Mouse (Mus musculus) cerebellum, adult 11-12 months (tissue): ENCODE data around the gene Il31ra.

ENCODE experiments used
- DNase-seq: peaks from one replicate; pipeline ENCODE4 v3.0.0; 2022

The Il31ra gene

GRCm38 (mm10) chr13:112556501-112556900 is 37.7 kb downstream of the Il31ra start:
- DNase-seq: no peak

DNA sequence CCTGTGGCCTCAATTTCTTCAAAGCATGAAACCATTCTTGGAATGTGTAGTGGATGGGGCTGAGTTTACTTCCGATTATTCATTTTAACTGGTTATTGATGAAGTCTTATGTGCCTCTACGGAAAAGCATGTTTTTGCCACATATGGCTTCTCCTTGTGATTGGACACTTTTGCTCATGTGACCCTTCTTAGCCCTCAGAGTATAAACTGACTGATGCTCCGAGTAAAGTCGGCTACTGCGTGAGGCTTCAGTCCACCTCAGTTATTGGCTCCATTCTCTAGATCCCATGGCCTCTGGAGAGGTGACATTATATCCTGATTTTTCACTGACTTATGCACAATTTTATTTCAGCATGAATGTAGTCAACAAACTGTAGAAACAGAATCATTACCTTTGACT is 40.9 kb downstream of the Il31ra start:
- DNase-seq: no peak

GRCm38 (mm10) chr13:112551641-112552548 is 42.3 kb downstream of the Il31ra start:
- DNase-seq: no peak

GRCm38 (mm10) chr13:112541223-112541975 is 52.8 kb downstream of the Il31ra start:
- no peak for DNase-seq

- DNase-seq: no peak
Measured at GRCm38 (mm10) chr13:112540616-112541015, 53.5 kb downstream of the Il31ra start.

DNA sequence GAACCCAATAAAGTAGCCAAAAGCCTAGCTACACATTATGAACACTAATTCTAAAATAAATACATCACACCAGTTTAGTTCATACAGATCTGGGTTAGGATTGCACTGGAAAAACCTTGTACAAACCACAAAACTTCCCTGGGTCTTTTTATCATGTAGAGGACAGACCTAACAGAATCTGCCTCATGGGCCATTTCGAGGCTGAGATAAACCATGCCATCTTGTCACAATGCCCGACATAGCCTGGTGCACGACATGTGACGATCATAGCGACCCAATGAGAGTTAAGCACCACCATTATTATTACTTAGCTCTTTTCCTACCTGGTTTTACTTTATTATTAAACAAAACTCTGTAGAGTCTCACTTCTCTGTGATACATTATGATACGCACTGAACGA is 57.1 kb downstream of the Il31ra start:
- DNase-seq: no peak

DNA sequence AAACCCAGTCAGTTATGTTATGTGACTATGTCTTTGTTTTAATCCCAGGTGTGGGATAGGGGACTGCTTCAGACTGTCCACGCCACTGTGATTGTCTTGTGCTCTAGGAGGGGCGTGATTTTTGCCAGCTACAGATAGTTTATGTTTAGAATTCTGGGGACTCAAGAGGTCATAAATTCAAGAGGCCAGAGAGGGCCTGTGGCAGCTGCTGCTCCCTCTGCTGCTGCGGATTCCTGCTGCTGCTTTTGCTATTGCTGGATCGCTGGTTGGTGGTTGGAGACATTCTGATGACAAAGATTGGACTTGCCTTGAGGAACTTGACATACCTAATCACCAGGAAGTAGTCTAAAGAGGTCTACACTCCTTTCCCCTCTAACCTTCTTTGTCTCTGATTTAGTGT is 57.5 kb downstream of the Il31ra start:
- no peak for DNase-seq

- DNase-seq: no peak
Measured at GRCm38 (mm10) chr13:112533556-112533955, 60.6 kb downstream of the Il31ra start.

DNA sequence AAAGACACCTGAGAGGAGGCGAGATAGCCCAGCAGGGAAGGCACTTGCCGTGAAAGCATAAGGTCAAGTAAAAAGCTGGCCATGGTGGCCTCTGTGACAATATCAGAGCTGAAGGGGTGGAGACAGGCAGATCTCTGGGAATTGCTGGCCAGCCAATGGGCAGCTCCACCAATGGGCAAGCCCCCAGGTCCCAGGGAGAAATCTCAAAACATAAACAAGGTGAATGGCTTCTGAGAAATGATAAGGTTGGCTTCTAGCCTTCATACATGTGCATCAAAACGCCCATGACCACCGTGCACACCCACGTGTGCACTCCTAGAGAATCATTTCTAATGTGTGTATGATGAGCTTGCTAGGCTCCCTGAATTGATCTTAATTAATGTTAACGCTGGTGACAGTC is 61.9 kb downstream of the Il31ra start:
- no peak for DNase-seq

DNA sequence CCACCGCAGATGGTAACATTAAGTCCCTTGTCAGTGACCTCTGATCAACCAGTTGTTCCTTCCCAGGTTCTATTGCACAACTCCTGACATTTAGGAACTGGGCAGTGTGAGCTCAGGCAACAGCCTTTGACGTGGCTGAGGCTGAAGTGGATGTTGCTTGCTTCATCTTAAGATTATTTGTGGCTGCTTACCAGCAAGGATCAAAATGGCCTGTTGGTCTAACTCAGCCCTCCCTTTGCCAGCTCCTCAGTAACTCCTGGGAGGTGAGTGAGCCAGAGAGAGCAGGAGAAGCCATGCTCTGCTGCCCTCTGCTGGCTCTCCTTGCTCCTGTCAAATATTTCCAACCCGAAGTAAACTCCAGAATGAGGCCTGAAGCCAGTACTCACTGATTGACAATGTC is 64.3 kb downstream of the Il31ra start:
- peak; percentile 15 for DNase-seq

DNA sequence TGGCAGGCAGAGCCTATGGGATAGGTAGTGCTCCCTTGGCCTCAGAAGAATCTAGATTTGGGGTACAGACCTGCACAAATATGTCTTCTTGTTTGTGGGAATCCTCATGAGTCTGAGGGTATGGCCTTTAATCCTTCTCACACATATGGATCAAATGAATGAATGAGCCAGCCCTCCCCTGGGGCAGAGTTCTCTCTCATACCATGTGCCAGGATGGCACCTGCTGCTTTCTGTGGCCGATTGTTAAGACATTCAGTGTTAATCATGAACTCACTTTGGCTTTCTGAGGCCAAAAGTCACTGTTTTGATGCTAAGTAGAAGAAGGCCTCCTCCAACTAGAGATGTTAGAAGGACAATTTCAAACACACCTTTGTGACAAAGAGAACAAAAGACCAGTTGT is 67.0 kb downstream of the Il31ra start:
- DNase-seq: no peak

GRCm38 (mm10) chr13:112523346-112523970 is 70.7 kb downstream of the Il31ra start:
- DNase-seq: no peak

DNA sequence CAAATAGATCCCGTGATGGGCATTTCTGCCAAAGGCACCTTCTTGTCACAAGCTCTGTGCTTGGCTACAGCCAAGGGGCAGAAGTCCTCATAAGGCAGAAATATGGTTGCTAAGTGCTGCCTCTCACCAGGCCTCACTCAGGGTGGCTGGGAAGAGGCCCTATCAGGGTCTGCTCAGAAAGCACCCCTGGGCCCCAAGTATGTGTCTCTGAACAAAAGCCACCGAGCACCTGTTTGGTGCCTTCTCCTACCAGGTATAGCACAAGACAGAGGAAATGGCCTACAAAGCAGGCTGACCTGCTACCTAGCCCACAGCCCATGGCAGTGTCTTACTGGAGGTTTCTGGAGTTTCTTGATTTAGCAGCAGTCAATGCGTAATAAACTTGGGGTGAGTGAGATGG is 71.3 kb downstream of the Il31ra start:
- DNase-seq: no peak

- no peak for DNase-seq
Measured at GRCm38 (mm10) chr13:112522261-112522660, 71.9 kb downstream of the Il31ra start.

GRCm38 (mm10) chr13:112514546-112514945 is 79.6 kb downstream of the Il31ra start:
- no peak for DNase-seq

DNA sequence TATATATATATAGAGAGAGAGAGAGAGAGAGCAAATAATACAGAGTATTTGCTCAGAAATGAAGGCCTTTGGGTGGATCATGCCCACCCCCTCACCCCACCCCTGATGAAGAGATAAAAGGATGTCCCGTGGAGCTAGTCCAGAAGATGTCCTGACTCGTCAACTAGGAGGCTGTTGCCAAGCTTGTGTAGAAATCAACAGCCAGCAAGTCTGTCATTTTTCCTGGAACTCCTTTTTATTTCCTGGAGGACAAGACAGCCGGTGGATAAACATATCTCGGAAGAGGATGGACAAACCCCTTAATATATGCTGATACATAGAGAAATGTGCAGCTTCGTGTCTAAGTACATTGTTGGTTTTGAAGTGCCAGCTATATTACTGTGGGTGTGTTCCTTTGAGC is 81.3 kb downstream of the Il31ra start:
- DNase-seq: no peak

DNA sequence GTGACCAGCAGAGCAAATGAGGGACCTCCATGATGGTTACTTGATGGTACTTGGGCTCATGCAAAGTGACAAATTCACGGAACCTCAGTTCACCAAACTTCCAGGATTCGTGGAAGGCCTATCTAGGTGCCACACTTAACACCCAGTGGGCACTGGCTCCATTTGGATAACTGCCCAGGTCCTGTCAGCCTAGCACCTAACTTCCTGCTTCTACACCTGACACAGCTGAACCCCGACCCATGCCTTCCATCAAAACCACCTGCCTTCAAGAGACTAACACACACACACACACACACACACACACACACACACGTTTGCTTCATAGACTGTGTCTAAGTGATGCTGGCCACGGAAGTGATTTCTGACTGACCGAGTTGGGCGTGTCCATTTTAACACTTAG is 82.3 kb downstream of the Il31ra start:
- no peak for DNase-seq

GRCm38 (mm10) chr13:112511261-112511660 is 82.9 kb downstream of the Il31ra start:
- no peak for DNase-seq

GRCm38 (mm10) chr13:112510437-112511212 is 83.5 kb downstream of the Il31ra start:
- no peak for DNase-seq

DNA sequence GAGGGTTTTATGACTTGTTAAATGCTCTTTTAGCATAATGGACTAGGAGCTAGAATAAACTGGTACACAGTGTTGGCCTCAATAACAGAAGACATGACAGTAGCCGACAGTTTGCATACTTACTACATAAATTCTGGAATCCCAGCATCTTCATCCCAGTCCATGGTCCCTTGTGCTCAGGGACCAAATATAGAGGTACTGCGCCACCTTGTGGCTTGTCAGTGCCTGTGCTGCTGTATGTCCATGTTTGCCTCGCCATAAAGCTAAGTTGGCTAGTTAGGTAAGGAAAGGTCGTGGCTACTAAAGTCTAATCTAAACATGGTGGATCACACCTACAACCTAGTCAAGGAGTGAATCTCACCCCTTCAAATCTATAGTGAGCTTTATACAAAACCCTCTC is 84.7 kb downstream of the Il31ra start:
- DNase-seq: peak; percentile 19

DNA sequence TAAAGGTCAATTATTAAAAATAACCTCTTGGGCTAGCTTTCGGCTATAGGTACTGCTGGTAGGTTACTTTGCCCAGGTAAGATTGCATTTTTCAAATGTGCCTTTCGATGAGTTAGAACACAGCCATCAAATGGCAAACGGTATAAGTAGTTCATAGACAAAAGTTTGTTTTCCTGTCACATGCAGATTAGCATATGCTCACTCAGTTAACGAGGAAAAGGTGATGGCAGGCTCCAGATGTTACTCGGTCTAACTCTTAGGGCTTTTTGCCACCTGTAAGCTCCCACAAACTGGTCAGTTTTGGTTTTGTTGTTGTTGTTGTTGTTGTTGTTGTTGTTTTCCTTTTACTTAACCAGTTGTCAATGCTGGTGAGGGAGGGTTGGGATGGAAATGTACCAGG is 85.7 kb downstream of the Il31ra start:
- no peak for DNase-seq

DNA sequence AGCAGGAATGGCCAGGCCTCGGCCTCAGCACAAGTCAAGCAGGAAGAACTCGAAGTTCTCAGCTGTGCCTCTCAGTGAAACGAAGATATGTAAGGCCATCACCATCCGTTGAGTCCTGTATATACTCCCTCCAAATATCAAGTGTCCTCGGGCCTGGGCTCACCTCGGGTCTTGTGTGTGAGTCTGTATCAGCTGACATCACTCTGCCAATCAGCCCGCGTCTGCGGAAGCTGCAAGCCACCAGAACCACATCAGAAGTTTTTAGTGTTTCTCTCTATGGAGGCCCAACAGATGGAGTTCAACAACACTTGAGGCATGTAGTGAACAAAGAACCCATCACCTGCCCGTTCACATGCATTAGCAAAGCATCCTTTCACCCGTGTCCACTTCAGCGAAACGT is 86.5 kb downstream of the Il31ra start:
- DNase-seq: no peak

- DNase-seq: no peak
Measured at GRCm38 (mm10) chr13:112506766-112507165, 87.4 kb downstream of the Il31ra start.
